Mouse (Mus musculus) midbrain, embryonic 10.5 days (tissue): ENCODE measurements around the gene Nfkbil1. TPM values are rescaled to one million over a fixed set of nuclear protein-coding genes. Genes with fewer than 3 reads are reported as not detected.

Experiments used
- DNase-seq: peaks from one replicate; pipeline ENCODE4 v3.0.0-alpha.2; 2017; ENCODE audit warnings: low spot score
- H3K27ac ChIP-seq: fragments of 300-500 bp; sonication (generic); replicated peaks from 2 replicates; pipeline ENCODE4 v1.5.1; 2016; ENCODE audit warnings: mild to moderate bottlenecking
- H3K27me3 ChIP-seq: fragments of 300-500 bp; sonication (generic); 2 replicates; pipeline ENCODE4 v1.6.1; 2016; ENCODE audit warnings: low read depth, mild to moderate bottlenecking; ENCODE audit not compliant: poor library complexity, severe bottlenecking
- H3K36me3 ChIP-seq: fragments of 300-500 bp; sonication (generic); 2 replicates; pipeline ENCODE4 v1.6.1; 2016; ENCODE audit warnings: mild to moderate bottlenecking, moderate library complexity
- H3K4me1 ChIP-seq: fragments of 300-500 bp; sonication (generic); 2 replicates; pipeline ENCODE4 v1.6.1; 2016
- H3K4me3 ChIP-seq: fragments of 300-500 bp; sonication (generic); 2 replicates; pipeline ENCODE4 v1.5.1; 2016; ENCODE audit warnings: mild to moderate bottlenecking, moderate library complexity
- H3K9me3 ChIP-seq: fragments of 300-500 bp; sonication (generic); replicated peaks from 2 replicates; pipeline ENCODE4 v1.6.1; 2016; ENCODE audit warnings: mild to moderate bottlenecking
- WGBS: fragments of 180-500 bp; shearing (Covaris S2); methylation state at CpG from one replicate; pipeline ENCODE4 v1.1.7; 2016; 5-methylcytosine and 5-hydroxymethylcytosine counted together
- polyA plus RNA-seq: library from polyadenylated mRNA; unstranded; fragments of >200 nt; fragmentation: Nextera tagmentation; extraction: Ambion mirVana; gene quantifications from 2 replicates; pipeline ENCODE4 v1.2.1, GENCODE M21; 2016

The Nfkbil1 gene
- polyA plus RNA-seq, 1 experiment from 2014 or later: 11.7 TPM

GRCm38 (mm10) chr17:35225456-35225855 lies 10.1 kb downstream of the Nfkbil1 start:
- Histone ChIP-seq H3K27ac (no peak overlapping the region), H3K4me1 (0 out of 2 replicates have a peak, but pooled peaks cover under 1% of the 10 kb centered on the region), H3K9me3 (no peaks in the 10 kb centered on the region), H3K36me3 (peaks cover 91% of the 10 kb centered on the region), H3K4me3 (no peak overlapping the region), H3K27me3 (no peaks in the 10 kb centered on the region)
- WGBS: 95% methylated on average over 5 of the region's 5 CpGs
- no peak for DNase-seq

GRCm38 (mm10) chr17:35224641-35225040 lies 11.0 kb downstream of the Nfkbil1 start:
- WGBS: 92% methylated on average over 4 of the region's 4 CpGs
- DNase-seq: no peak
- H3K4me1 ChIP-seq: 0 out of 2 replicates have a peak, but pooled peaks cover 3% of the 10 kb centered on the region
- H3K27ac ChIP-seq: no peak overlapping the region
- H3K4me3 ChIP-seq: no peak overlapping the region
- no peaks in the 10 kb centered on the region for H3K27me3 ChIP-seq
- H3K9me3 ChIP-seq: no peaks in the 10 kb centered on the region
- peaks cover 92% of the 10 kb centered on the region for H3K36me3 ChIP-seq

GRCm38 (mm10) chr17:35222299-35222698 lies 13.3 kb downstream of the Nfkbil1 start:
- WGBS: 82% methylated on average over 6 of the region's 6 CpGs
- Histone ChIP-seq H3K9me3 (no peaks in the 10 kb centered on the region), H3K27me3 (no peaks in the 10 kb centered on the region), H3K4me3 (no peak overlapping the region), H3K36me3 (peaks cover 84% of the 10 kb centered on the region), H3K27ac (no peak overlapping the region), H3K4me1 (0 out of 2 replicates have a peak, but pooled peaks cover 3% of the 10 kb centered on the region)
- DNase-seq: no peak

- Histone ChIP-seq H3K4me3 (no peak within 1 kb of the TSS; the same call in 1 of the 2 replicates), H3K4me1 (0 out of 2 replicates have a peak, but pooled peaks cover 3% of the 10 kb centered on the region), H3K36me3 (peaks cover 65% of the 10 kb centered on the region), H3K27me3 (no peaks in the 10 kb centered on the region), H3K9me3 (no peaks in the 10 kb centered on the region), H3K27ac (peak within 1 kb of the TSS; percentile 62)
- DNase-seq: no peak
- 85% methylated on average over 28 of the region's 28 CpGs for WGBS
Observed at GRCm38 (mm10) chr17:35220156-35220952, 15.2 kb downstream of the Nfkbil1 start, which contains the start of gene Gm16181. Gene Gm16181, plus strand, starts transcription at chr17:35220834.

GRCm38 (mm10) chr17:35219601-35220041 lies 16.0 kb downstream of the Nfkbil1 start:
- no peak overlapping the region for H3K4me3 ChIP-seq
- H3K27me3 ChIP-seq: no peaks in the 10 kb centered on the region
- H3K36me3 ChIP-seq: peaks cover 58% of the 10 kb centered on the region
- no peak overlapping the region for H3K27ac ChIP-seq
- H3K4me1 ChIP-seq: peaks cover 5% of the 10 kb centered on the region; the same call in 1 of the 2 replicates
- WGBS: 91% methylated on average over 6 of the region's 6 CpGs
- H3K9me3 ChIP-seq: no peaks in the 10 kb centered on the region
- DNase-seq: no peak

- Histone ChIP-seq H3K36me3 (peaks cover 51% of the 10 kb centered on the region), H3K27ac (no peak overlapping the region; the same call in 1 of the 2 replicates), H3K4me1 (peaks cover 8% of the 10 kb centered on the region; the same call in 1 of the 2 replicates), H3K9me3 (no peaks in the 10 kb centered on the region), H3K4me3 (no peak overlapping the region), H3K27me3 (no peaks in the 10 kb centered on the region)
- DNase-seq: no peak
- 86% methylated on average over 18 of the region's 18 CpGs for WGBS
Observed at GRCm38 (mm10) chr17:35218516-35219193, 16.9 kb downstream of the Nfkbil1 start.

- H3K27me3 ChIP-seq: no peaks in the 10 kb centered on the region
- H3K4me1 ChIP-seq: peaks cover 16% of the 10 kb centered on the region
- H3K27ac ChIP-seq: no peak overlapping the region
- 92% methylated on average over 5 of the region's 5 CpGs for WGBS
- H3K4me3 ChIP-seq: no peak overlapping the region
- DNase-seq: no peak
- H3K36me3 ChIP-seq: 0 out of 2 replicates have a peak, but pooled peaks cover 2% of the 10 kb centered on the region
- no peaks in the 10 kb centered on the region for H3K9me3 ChIP-seq
Observed at GRCm38 (mm10) chr17:35213071-35213470, 22.5 kb downstream of the Nfkbil1 start.

GRCm38 (mm10) chr17:35210593-35210992 lies 25.0 kb downstream of the Nfkbil1 start:
- 81% methylated on average over 3 of the region's 3 CpGs for WGBS
- H3K9me3 ChIP-seq: no peaks in the 10 kb centered on the region
- no peaks in the 10 kb centered on the region for H3K36me3 ChIP-seq
- H3K4me3 ChIP-seq: no peak overlapping the region
- peaks cover 16% of the 10 kb centered on the region for H3K4me1 ChIP-seq
- H3K27me3 ChIP-seq: peaks cover under 1% of the 10 kb centered on the region; the same call in 1 of the 2 replicates
- DNase-seq: no peak
- H3K27ac ChIP-seq: no peak overlapping the region

- DNase-seq: no peak
- Histone ChIP-seq H3K9me3 (no peaks in the 10 kb centered on the region), H3K27me3 (peaks cover 6% of the 10 kb centered on the region), H3K4me3 (no peak overlapping the region), H3K4me1 (peaks cover 16% of the 10 kb centered on the region), H3K27ac (no peak overlapping the region), H3K36me3 (no peaks in the 10 kb centered on the region)
- WGBS: 82% methylated on average over 12 of the region's 12 CpGs
Observed at GRCm38 (mm10) chr17:35209785-35210535, 25.6 kb downstream of the Nfkbil1 start.

- 60% methylated on average over 10 of the region's 10 CpGs for WGBS
- Histone ChIP-seq H3K4me3 (no peak overlapping the region), H3K9me3 (no peaks in the 10 kb centered on the region), H3K27ac (no peak overlapping the region), H3K36me3 (no peaks in the 10 kb centered on the region), H3K27me3 (peaks cover 52% of the 10 kb centered on the region), H3K4me1 (peaks cover 17% of the 10 kb centered on the region)
- no peak for DNase-seq
Observed at GRCm38 (mm10) chr17:35205380-35205769, 30.2 kb downstream of the Nfkbil1 start.

- no peak within 1 kb of the TSS for H3K4me3 ChIP-seq
- H3K36me3 ChIP-seq: no peaks in the 10 kb centered on the region
- 32% methylated on average over 20 of the region's 20 CpGs for WGBS
- H3K27me3 ChIP-seq: peaks cover 55% of the 10 kb centered on the region
- H3K9me3 ChIP-seq: no peaks in the 10 kb centered on the region
- H3K4me1 ChIP-seq: peaks cover 17% of the 10 kb centered on the region
- DNase-seq: no peak
- H3K27ac ChIP-seq: no peak within 1 kb of the TSS
Observed at GRCm38 (mm10) chr17:35204494-35205379, 30.9 kb downstream of the Nfkbil1 start, which contains the start of gene Lta. Gene Lta, minus strand, starts transcription at chr17:35205351.
